Mouse (Mus musculus): ENCODE measurements at regions not wholly inside any gene's neighbourhood (a gene's known extent, or its start where the extent isn't known, plus 50 kb on each side); places are given as distances from the start of the nearest gene placed in this dataset.
"Not testable (repeated sequence)": the region's sequence is repeated elsewhere in the genome, so short reads cannot be mapped to it uniquely, and the experiment has no call there.

DNA sequence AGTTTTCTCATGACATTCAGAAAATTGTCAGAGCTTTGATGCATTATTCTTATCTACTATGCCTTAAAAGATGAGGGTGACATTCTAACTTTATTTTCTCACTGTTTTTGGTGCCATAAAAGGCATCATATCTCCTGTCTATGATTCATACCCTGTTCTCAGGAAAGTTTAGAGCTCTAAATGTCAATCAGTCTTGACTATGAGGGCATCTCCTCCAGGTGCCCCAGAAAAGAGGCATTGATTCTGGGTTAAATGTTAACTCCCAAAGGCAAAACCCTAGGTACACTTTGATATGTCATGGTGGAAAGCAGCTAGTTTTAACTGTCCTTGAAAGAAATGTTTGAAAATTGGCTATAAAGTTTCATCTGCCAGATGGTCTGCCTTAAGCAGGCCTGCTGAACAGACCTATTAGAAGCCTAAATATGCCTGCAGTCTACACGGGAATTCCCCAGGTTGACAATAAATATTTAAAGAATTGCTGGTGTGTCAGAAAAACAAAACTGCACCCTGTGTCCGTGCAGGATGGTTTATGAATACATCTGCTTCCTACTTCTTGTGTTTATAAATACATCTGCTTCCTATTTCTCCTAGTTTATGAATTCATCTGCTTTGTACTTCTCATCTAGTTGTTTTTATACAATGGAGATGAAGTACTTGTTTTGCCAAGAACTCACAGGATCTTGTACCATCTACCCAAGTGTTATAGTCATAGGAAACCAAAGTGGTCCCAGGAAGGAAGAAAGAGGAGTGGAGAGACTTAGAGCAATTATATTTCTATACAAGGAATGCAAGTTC lies 172.3 kb downstream of the Snca start:
- H3K36me3 ChIP-seq (ENCODE audit: control insufficient read depth, insufficient read depth, low read length): no peaks in the 10 kb centered on the region
- H3K27me3 ChIP-seq (replicated peaks; ENCODE audit: control insufficient read depth, insufficient read depth, low read length): no peaks in the 10 kb centered on the region
- H3K4me2 ChIP-seq (ENCODE audit: low read length): no peak overlapping the region
- H3K4me3 ChIP-seq (ENCODE audit: low read length): no peak overlapping the region
- WGBS: 61% methylated on average over 2 of the region's 2 CpGs
- H3K9me3 ChIP-seq (ENCODE audit: control insufficient read depth, low read length): no peaks in the 10 kb centered on the region
- no peaks in the 10 kb centered on the region for H3K4me1 ChIP-seq (ENCODE audit: control insufficient read depth, insufficient read depth, low read depth, low read length)
- no peak for ATAC-seq
- no peak overlapping the region for H3K9ac ChIP-seq (ENCODE audit: low read depth, low read length)
- no peak overlapping the region for H3K27ac ChIP-seq (ENCODE audit: low read depth, low read length)

DNA sequence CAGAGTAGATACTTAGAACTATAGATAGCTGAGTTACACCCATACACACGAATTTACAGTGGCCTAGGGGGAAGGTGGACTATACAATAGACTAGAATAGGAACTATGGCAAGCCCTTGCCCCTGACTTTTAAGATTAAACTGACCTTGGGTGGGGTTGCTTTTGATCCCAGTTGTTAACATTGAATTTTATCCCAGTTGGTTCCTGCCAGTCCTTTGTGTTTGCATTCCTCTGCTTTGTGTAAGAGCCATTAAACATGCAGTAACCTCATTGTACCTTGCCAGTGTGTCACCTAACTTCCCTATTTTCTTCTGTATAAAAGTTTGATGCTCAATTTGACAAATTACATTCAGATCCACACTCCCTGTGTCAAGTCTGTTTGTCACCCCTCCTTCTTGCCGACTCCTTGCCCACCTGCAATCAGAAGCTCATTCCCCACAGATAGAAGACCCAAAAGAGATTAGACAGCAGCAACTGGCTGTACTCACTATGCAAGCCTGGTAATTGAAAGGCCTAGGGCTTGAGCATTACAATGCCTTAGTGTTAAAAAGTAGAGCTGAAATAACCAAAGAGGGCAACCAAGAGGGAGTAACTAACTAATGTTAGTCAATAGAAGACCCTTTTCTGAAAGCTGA lies 182.6 kb downstream of the Snca start:
- ATAC-seq; H3K27ac ChIP-seq (ENCODE audit: low read depth, low read length); H3K9me3 ChIP-seq (ENCODE audit: control insufficient read depth, low read length); H3K4me3 ChIP-seq (ENCODE audit: low read length); H3K9ac ChIP-seq (ENCODE audit: low read depth, low read length); H3K4me1 ChIP-seq (ENCODE audit: control insufficient read depth, insufficient read depth, low read depth, low read length); H3K36me3 ChIP-seq (ENCODE audit: control insufficient read depth, insufficient read depth, low read length); H3K4me2 ChIP-seq (ENCODE audit: low read length); H3K27me3 ChIP-seq (replicated peaks; ENCODE audit: control insufficient read depth, insufficient read depth, low read length): not testable (repeated sequence)
- WGBS: 76% methylated on average over 2 of the region's 2 CpGs

DNA sequence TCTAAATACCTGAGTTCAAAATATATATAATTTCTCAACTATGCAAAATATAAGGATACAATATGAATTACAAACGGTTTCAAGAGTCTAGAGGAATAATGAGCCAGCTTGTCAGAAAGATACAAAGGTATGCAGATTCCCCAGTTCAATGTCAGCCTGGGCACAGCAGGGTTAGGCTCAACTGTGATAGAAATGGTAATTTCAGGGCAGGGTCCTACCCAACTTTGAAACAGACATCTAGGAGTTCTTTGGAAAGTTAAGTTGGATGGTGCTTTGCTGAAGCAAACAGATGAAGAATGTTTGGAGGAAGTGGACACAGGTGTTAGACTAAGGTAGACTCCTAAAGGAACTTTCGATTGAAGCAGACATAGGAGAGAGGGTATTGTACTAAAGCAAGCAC lies 187.4 kb downstream of the Snca start:
- Histone ChIP-seq H3K4me1 (ENCODE audit: control insufficient read depth, insufficient read depth, low read depth, low read length) (no peaks in the 10 kb centered on the region), H3K9me3 (ENCODE audit: control insufficient read depth, low read length) (no peaks in the 10 kb centered on the region), H3K36me3 (ENCODE audit: control insufficient read depth, insufficient read depth, low read length) (no peaks in the 10 kb centered on the region), H3K4me3 (ENCODE audit: low read length) (no peak overlapping the region), H3K9ac (ENCODE audit: low read depth, low read length) (no peak overlapping the region), H3K27me3 (replicated peaks; ENCODE audit: control insufficient read depth, insufficient read depth, low read length) (no peaks in the 10 kb centered on the region), H3K27ac (ENCODE audit: low read depth, low read length) (no peak overlapping the region), H3K4me2 (ENCODE audit: low read length) (no peak overlapping the region)
- no peak for ATAC-seq
- WGBS: 67% methylated on average over 2 of the region's 2 CpGs

DNA sequence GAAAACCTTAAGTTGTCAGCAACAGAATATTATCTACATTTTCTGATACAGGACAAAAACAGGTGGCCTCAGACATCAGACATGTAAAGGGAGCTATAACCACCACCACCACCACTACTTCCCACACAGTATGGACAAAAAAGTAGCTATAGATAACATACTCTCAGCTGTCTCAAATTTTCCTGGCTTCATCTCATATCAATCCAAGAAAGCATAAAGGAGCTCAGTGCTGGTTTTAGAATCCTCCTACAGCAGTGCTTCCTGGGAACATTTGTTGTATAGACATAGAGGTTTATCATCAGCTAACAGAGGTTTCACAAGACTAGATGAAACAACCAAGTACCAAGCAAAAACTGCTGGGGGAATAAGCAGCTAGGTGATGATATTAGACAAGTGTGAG lies 213.3 kb downstream of the Snca start:
- no peaks in the 10 kb centered on the region for H3K27me3 ChIP-seq (replicated peaks; ENCODE audit: control insufficient read depth, insufficient read depth, low read length)
- no peaks in the 10 kb centered on the region for H3K4me1 ChIP-seq (ENCODE audit: control insufficient read depth, insufficient read depth, low read depth, low read length)
- H3K9ac ChIP-seq (ENCODE audit: low read depth, low read length): no peak overlapping the region
- H3K36me3 ChIP-seq (ENCODE audit: control insufficient read depth, insufficient read depth, low read length): no peaks in the 10 kb centered on the region
- H3K9me3 ChIP-seq (ENCODE audit: control insufficient read depth, low read length): no peaks in the 10 kb centered on the region
- no peak overlapping the region for H3K4me2 ChIP-seq (ENCODE audit: low read length)
- H3K27ac ChIP-seq (ENCODE audit: low read depth, low read length): no peak overlapping the region
- no peak for ATAC-seq
- H3K4me3 ChIP-seq (ENCODE audit: low read length): no peak overlapping the region

DNA sequence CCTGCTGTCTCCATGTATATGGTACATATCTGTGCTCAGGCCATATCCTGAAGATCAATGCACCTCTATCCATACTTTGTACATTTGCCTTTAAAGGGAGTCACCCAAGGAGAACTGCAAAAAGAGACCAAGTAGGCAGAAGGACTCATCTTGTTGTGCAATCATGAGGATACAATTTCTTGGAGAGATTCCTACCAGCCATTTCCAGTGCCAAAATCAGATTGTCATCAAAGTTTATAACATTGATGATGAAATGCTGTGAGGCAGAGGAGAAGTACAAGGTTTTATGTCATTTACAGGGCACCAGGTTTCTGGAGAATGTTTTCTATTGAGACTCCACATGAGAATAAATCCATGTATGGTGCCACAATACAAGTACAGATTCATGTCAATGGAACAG lies 229.5 kb downstream of the Snca start:
- H3K9ac ChIP-seq (ENCODE audit: low read depth, low read length): no peak overlapping the region
- H3K9me3 ChIP-seq (ENCODE audit: control insufficient read depth, low read length): no peaks in the 10 kb centered on the region
- no peaks in the 10 kb centered on the region for H3K4me1 ChIP-seq (ENCODE audit: control insufficient read depth, insufficient read depth, low read depth, low read length)
- H3K27ac ChIP-seq (ENCODE audit: low read depth, low read length): no peak overlapping the region
- no peak for ATAC-seq
- no peaks in the 10 kb centered on the region for H3K27me3 ChIP-seq (replicated peaks; ENCODE audit: control insufficient read depth, insufficient read depth, low read length)
- H3K4me2 ChIP-seq (ENCODE audit: low read length): no peak overlapping the region
- H3K36me3 ChIP-seq (ENCODE audit: control insufficient read depth, insufficient read depth, low read length): no peaks in the 10 kb centered on the region
- H3K4me3 ChIP-seq (ENCODE audit: low read length): no peak overlapping the region

DNA sequence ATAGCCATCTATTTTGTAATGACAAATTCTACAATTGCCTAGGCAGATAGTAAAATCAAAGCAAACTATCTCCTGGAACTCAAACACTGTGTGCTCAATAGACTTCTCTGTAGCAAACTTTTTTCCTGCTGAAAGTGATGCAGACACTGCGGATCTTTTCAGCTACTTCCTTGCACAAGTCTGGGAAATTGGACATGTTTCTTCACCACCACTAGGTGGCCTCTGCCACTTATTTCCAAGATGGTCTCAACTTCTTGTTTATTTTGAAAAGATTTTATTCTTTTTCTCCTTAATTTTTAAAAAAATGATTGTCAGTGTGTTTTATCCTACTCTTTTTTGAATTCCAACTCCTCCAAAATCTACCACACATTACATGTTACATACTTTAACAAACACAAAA lies 265.4 kb downstream of the Snca start:
- Histone ChIP-seq H3K4me2 (ENCODE audit: low read length) (no peak overlapping the region), H3K9me3 (ENCODE audit: control insufficient read depth, low read length) (no peaks in the 10 kb centered on the region), H3K27me3 (replicated peaks; ENCODE audit: control insufficient read depth, insufficient read depth, low read length) (no peaks in the 10 kb centered on the region), H3K4me1 (ENCODE audit: control insufficient read depth, insufficient read depth, low read depth, low read length) (no peaks in the 10 kb centered on the region), H3K36me3 (ENCODE audit: control insufficient read depth, insufficient read depth, low read length) (no peaks in the 10 kb centered on the region), H3K27ac (ENCODE audit: low read depth, low read length) (no peak overlapping the region), H3K9ac (ENCODE audit: low read depth, low read length) (no peak overlapping the region), H3K4me3 (ENCODE audit: low read length) (no peak overlapping the region)
- 56% methylated on average over 1 of the region's 1 CpGs for WGBS
- ATAC-seq: no peak

DNA sequence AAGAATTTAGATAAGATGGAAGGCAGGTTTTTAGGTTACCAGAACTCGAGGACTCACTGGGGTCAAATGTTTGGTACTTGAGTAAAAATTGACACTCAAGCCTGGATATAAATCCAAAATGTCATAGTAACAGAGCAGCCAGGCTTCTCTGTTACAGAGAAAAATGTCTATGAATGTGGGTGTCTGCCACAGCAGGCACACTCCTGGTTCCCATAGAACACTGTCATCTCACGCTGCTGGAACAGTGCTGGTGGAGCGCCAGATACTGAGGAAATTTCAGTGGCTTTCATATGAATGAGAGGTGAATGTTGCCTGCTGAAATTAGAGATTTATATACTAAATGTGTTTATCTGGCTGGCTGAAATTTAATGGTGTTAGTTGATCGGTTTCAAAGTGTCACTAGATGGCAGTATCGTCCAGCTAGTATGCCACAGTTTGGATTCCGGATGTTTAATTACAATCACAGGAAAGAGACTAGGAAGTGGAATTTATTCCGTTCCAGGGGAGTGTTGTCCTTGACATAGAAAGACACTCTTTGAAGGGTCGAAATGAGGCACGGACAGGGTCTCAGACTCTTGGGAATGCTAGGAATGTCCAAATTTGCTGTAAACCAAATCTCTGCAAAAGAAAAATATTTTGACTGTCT lies 273.9 kb downstream of the Snca start:
- Histone ChIP-seq H3K4me3 (ENCODE audit: low read length) (no peak overlapping the region), H3K9me3 (ENCODE audit: control insufficient read depth, low read length) (peaks cover 6% of the 10 kb centered on the region), H3K36me3 (ENCODE audit: control insufficient read depth, insufficient read depth, low read length) (no peaks in the 10 kb centered on the region), H3K4me2 (ENCODE audit: low read length) (peak overlapping the region; percentile 49), H3K4me1 (ENCODE audit: control insufficient read depth, insufficient read depth, low read depth, low read length) (no peaks in the 10 kb centered on the region), H3K27ac (ENCODE audit: low read depth, low read length) (no peak overlapping the region), H3K27me3 (replicated peaks; ENCODE audit: control insufficient read depth, insufficient read depth, low read length) (no peaks in the 10 kb centered on the region), H3K9ac (ENCODE audit: low read depth, low read length) (no peak overlapping the region)
- peak; percentile 69 for ATAC-seq
- 49% methylated on average over 9 of the region's 9 CpGs for WGBS

Measured in hindbrain, embryonic 16.5 days (tissue).